Mouse (Mus musculus) kidney, adult 9 months (tissue): ENCODE results near the gene Cd83.

Experiments
- DNase-seq: peaks from one replicate; pipeline ENCODE4 v3.0.0; 2022

Cd83 gene

DNA sequence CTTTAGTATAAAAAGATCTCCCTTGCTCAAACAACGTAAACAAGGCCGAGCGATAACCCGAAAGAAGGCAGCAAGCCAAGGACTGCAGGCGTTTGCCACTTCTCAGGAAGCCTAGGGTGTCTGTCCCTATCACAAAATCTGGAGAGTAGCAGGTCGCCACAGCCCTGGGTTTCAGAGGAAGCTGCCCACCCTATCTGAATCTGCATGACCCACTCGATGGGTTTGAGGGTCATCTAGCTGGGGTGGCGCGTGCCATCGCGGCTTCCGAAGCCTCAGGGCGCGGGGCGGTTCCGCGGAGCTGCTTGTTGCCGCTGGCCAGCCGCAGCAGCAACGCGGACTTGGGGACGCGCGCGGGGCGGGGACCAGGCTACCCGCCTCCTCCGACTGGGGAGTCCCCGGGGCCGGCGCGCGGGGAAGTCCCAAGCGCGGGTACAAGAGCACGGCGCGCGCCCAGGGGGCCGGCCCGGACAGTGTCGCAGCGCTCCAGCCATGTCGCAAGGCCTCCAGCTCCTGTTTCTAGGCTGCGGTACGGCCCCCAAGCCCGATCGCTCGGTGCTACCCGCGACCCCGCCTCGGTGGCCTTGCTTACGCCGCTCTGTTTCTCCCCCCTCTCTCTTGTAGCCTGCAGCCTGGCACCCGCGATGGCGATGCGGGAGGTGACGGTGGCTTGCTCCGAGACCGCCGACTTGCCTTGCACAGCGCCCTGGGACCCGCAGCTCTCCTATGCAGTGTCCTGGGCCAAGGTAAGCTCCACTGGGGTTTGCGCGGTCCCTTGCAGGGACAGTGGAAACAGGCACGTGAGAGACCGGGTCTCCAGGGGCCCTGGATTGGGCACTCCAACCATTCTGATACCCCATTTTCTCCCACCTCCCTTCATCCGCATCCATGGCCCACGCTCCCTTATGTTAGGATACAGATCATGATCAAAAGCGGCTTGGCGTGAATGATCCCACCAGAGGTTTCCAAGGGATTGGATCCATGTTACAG lies at the start of gene Cd83:
Gene Cd83, plus strand, starts transcription at position 51 of the 987 bp plus-strand sequence.
- DNase-seq, result peak; percentile 55

DNA sequence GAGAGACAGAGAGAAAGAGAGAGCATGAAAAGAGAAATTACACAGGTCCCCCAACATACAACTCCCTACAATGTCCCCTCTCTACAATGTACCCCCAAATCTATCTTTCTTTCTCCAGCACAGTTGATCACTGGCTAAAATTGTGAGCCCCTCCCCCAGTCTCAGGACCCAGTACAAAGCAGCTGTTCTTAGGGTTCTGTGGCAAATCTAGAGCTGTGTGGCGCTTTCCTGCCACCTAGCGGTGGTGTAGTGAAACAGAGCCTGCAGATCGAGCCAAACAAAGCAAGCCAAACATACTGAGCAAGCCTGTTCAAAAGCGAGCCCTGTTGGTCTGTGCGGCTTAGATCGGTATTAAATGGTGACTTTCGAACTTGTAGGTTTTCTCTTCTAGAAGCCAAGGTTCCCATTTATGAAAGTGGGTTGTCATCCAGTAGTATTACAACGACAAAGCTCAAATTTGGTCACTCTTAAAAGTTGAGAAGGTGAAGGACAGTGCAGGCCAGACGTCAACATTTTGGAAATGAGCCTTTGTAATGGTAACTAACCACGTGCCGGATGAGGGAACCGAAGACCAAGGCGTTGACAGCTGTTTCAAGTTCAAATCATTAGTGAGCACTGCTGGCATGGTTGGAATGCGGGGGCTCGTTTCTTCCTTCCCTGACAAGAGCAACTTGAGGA lies 44.8 kb upstream of the Cd83 start:
- DNase-seq, result peak; percentile 77

GRCm38 (mm10) chr13:43740276-43740608 lies 44.3 kb upstream of the Cd83 start:
- DNase-seq, result no peak

DNA sequence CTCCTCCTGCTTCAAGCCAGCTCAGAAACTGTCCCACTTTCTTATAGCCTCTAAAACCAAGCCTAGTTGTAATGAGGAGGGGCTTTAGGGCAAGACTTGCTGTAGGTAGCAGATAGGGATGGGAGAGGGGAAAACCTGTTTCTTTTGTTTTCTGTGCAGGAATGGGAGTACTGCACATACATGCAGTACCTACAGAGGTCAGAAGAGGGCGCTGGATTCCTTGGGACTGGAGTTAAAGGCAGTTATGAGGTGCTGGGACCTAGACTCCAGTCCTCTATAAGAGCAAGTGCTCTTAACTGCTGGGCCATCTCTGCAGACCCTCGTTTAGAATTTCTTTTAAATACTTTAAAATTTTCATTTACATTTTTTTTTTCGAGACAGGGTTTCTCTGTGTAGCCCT lies 41.9 kb upstream of the Cd83 start:
- DNase-seq, result no peak

GRCm38 (mm10) chr13:43744259-43744658 lies 40.3 kb upstream of the Cd83 start:
- no peak for DNase-seq

GRCm38 (mm10) chr13:43750301-43750700 lies 34.3 kb upstream of the Cd83 start:
- no peak for DNase-seq

- DNase-seq, result no peak
Measured at GRCm38 (mm10) chr13:43750966-43751365, 33.6 kb upstream of the Cd83 start.

GRCm38 (mm10) chr13:43752407-43752806 lies 32.2 kb upstream of the Cd83 start:
- DNase-seq, result no peak

DNA sequence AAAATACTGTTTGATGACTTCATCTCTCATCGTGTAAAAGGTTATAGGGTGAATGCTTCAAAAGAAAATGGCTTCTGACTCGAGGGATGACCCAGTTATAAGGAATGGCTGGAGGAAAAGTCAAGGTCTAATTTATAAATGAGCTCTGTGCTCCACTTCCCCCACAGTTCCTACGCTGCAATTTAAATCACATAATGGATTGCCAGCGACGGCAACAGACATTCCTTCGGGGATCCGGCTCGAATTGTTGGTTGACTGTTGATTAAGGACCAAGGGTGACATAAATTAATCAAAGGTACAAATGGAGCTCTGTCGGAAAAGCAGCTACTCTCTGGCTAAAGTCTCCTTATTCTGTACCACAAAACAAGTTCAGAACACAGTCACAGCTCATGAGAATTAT lies 30.9 kb upstream of the Cd83 start:
- DNase-seq, result no peak

DNA sequence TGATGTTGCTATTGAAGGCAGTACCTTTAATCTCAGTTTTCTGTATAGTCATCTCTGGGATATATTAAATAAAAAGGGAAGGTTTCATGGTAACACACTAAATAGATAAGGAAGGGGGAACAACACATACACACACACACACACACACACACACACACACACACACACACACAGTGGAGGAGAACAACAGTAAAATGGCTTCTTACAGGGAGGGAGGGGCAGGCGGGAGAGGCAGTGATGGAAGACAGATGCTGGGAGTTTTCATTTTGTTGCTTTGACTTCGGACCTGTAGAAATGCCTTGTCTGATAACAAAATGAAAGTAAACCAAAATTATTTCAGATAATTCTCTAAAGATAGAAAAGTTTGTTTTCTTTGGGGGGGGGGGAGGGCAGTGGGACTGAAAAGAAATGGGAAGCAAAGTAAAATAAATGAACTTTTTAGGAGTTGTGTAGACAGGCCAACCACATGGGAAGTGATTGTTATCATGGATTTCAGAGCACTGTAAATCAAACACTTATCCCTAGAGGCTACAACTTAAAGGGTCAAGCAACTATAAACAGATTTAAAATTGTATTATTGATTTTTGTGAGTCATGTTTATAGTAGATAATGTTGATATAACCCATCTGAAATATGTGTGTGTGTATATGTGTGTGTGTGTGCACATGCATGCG lies 30.0 kb upstream of the Cd83 start:
- no peak for DNase-seq

GRCm38 (mm10) chr13:43755573-43755972 lies 29.0 kb upstream of the Cd83 start:
- DNase-seq, result no peak

- no peak for DNase-seq
Measured at GRCm38 (mm10) chr13:43761156-43761855, 23.3 kb upstream of the Cd83 start.

DNA sequence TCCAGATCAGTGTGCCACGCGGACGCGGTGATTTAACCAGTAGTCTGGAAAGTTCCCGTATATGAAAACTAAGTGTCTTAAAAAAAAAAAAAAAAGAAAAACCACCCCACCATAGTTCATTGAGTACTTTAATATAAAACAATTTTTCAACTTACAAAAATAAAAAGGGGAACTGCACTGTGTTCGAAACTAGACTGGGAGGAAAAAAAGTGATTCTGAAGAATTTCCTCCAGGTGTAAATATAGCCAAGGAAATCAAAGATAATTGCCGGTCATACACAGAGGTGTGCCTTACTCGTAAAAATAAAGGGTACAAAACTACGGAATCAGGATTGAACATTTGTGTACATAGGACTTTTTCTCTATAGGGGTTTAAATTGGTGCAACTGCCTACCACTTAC lies 21.7 kb upstream of the Cd83 start:
- no peak for DNase-seq

DNA sequence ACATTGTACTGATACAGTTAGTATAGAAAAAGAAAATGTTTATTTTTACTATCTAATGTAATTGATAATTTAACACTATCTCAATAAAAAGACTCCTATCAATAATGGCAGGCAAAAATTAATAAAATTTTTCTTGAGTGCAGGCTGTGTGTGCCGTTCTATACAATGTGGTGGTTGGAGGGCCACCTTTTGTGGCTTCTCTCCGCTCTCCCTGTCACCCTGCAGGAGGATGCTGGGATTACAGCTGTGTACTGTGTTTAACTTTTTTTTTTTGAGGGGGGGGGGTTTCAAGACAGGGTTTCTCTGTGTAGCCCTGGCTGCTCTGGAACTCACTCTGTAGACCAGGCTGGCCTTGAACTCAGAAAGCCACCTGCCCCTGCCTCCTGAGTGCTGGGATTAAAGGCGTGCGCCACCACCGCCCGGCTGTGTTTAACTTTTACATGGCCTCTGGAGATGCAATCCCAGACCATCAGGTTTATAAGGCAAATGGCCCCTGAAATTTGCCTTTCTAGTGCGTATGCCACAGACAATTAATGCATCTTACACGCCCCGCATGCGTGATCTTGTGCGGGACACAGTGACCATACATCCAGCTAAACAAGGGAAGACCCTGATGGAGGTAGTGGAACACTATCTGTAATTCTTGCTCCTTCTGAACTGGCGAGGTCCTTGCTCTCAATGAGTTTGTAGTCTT lies 21.1 kb upstream of the Cd83 start:
- no peak for DNase-seq

DNA sequence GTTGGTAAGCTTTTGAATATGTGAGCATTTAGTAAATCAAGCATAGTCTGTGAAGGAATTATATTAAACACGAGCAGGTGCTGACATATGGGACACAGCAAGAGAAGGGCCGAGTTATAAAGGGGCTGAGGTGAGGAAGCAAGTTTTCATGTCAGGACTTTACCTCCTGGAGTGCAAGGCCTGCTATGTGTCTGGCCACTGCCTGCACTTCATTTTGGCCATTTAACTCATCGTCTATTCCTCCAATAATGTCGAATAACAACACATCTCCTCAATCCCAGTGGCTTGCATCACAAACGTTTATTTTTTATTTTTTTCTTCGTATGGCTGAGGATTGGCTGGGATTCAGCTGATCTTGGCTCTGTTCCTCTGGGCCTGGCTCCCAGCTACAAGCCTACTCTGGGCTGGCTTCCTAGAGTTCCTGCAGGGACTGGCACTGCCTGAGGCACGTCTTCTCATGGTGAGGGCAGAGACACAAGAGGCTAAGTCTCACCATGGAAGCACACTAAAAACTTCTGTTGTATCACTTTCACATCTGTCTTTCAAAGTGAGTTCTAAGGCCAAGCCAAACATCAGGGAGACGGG lies 20.5 kb upstream of the Cd83 start:
- DNase-seq, result no peak

GRCm38 (mm10) chr13:43765293-43765814 lies 19.2 kb upstream of the Cd83 start:
- no peak for DNase-seq

- DNase-seq, result no peak
Measured at GRCm38 (mm10) chr13:43766786-43767680, 17.5 kb upstream of the Cd83 start.

GRCm38 (mm10) chr13:43773020-43773419 lies 11.6 kb upstream of the Cd83 start:
- no peak for DNase-seq

- peak; percentile 59 for DNase-seq
Measured at GRCm38 (mm10) chr13:43773965-43774566, 10.5 kb upstream of the Cd83 start.
